Mouse (Mus musculus) liver (tissue): ENCODE measurements at regions not wholly inside any gene's neighbourhood (a gene's known extent, or its start where the extent isn't known, plus 50 kb on each side); places are given as distances from the start of the nearest gene placed in this dataset.

ENCODE experiments used
- DNase-seq: peaks from one replicate; pipeline ENCODE4 v3.0.0-alpha.2; 2020; ENCODE audit warnings: mixed read lengths

DNA sequence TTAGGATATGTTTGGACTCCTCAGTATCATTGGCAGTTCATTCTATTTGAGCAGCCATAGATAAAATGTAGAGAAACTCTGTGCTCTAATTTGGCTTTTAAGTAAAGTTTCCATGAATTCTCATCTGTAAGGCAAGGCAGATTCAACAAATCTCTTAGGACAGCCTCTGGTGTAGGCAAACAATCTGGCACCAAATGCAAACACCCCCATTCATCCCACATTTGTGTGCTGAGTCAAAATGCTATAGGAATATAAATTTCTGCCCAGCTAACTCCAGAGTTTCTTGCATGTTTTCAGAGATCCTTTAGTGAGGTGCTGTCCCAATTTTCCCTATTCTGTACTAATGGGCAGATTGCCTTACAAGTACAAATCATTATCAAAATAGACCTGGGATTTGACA lies 695.7 kb upstream of the Kif18a start:
- DNase-seq = no peak

- DNase-seq = no peak
Measured at GRCm38 (mm10) chr2:108593555-108593954, 687.0 kb upstream of the Kif18a start.

- DNase-seq = no peak
Measured at GRCm38 (mm10) chr2:108600346-108600745, 680.2 kb upstream of the Kif18a start.

- DNase-seq = no peak
Measured at GRCm38 (mm10) chr2:108619580-108619979, 661.0 kb upstream of the Kif18a start.

DNA sequence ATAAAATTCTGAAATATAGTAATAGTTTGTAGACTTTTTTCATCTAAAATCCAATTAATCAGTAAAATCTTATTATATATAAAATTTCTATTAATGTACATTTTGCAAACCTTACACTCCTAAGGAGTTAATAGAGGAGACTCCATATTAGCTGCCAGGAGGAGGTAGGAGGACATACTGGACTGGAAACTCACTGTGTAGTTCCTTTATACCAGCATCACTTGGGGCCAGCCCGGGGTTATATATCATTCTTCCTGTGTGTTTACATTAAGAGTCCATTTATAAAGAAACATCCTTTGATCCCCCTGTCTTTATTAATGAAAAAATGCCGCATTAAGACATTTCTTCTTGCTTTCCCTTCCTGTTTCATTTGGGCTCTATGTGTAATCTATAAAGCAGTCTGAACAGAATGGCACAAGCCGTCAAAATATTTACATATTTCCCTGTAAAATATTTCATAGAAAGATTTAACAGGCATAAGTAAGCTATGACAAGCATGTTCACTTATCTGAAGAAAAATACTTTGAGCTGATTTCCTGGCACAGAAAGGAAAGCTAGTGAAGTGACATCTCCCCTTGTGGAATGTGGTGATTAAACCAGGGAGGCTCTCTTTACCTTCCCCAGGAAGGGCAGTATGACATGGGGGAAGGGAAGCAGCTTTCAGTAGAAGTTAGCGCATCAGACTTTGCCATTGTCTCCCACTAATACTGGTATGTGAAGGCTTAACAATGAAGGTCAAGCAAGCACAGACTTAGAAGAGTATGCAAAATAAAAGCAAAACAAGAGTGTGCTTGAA lies 658.0 kb upstream of the Kif18a start:
- DNase-seq = no peak

DNA sequence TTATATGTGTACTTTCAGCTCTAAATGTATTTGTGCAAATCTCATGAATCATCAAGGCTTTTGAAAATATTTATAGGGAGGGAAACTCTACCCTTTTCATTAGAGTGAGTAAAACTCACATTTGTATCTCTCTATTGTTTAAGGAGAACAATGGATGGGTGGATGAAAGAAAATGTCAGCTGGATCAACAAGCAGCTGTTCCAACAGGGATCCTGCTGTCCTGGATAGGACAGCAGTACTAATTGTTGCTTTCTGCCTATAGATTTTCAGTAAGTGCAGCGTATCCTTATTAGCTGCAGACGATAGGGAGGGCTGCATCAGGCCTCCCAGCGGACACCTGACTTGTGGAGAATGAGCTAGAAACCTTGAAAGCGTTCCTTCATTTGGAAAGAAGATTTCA lies 644.9 kb upstream of the Kif18a start:
- DNase-seq = no peak

DNA sequence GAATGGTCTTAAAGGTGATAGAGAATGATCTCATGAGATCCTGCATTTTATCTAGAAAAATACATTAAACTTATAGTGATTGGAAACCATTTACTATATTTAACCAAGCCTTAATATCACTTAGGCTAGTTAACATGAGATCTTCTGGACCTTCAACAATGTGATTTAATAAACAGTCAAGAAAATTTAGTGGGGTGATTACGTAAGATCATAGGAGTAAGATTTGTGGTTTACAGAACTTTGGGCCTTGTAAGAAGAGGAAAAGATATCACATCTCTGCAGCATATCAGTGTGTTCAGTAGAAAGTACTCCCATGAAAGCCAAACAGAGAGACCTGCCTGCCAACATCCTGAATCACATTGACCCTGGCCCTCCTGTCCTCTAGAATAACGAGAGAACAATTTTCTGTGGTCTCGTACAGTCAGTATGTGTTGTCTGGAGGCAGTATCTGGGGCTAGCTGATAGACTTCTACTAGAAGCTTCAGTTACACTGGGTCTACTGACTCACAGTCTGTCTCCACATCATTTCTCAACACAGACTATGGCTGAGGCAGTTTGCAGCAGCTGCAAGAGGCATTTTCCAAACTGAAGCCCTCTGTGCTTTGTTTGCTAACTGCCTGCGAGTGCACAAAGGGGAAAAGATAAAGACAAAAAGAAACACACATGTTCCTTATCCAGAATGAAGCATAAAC lies 619.7 kb upstream of the Kif18a start:
- no peak for DNase-seq

- no peak for DNase-seq
Measured at GRCm38 (mm10) chr2:108677777-108678380, 602.7 kb upstream of the Kif18a start.

GRCm38 (mm10) chr2:108681574-108681973 lies 599.0 kb upstream of the Kif18a start:
- DNase-seq = no peak

GRCm38 (mm10) chr2:108686019-108686743 lies 594.4 kb upstream of the Kif18a start:
- no peak for DNase-seq

GRCm38 (mm10) chr2:108690091-108690490 lies 590.4 kb upstream of the Kif18a start:
- DNase-seq = peak; percentile 53

GRCm38 (mm10) chr2:108691156-108692007 lies 589.2 kb upstream of the Kif18a start:
- DNase-seq = no peak

DNA sequence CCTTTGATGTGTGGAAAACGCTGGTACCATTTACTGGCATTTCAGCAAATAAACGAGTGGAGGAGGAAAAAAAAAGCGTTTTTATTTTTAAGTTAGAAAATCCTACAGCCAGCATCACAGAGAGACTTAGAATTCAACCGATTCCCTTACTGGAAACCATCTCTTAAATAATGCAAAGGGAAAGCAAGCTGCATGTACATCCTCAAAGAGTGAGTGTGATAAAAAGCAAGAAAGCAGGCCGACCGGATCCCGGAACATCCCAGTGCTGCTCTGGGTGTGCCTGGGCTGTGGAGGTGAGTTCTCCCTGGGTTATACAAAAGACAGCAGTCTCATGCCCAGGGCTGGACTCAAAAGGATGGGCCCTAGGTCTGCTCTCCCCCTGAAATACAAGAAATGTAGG lies 579.2 kb upstream of the Kif18a start:
- no peak for DNase-seq

DNA sequence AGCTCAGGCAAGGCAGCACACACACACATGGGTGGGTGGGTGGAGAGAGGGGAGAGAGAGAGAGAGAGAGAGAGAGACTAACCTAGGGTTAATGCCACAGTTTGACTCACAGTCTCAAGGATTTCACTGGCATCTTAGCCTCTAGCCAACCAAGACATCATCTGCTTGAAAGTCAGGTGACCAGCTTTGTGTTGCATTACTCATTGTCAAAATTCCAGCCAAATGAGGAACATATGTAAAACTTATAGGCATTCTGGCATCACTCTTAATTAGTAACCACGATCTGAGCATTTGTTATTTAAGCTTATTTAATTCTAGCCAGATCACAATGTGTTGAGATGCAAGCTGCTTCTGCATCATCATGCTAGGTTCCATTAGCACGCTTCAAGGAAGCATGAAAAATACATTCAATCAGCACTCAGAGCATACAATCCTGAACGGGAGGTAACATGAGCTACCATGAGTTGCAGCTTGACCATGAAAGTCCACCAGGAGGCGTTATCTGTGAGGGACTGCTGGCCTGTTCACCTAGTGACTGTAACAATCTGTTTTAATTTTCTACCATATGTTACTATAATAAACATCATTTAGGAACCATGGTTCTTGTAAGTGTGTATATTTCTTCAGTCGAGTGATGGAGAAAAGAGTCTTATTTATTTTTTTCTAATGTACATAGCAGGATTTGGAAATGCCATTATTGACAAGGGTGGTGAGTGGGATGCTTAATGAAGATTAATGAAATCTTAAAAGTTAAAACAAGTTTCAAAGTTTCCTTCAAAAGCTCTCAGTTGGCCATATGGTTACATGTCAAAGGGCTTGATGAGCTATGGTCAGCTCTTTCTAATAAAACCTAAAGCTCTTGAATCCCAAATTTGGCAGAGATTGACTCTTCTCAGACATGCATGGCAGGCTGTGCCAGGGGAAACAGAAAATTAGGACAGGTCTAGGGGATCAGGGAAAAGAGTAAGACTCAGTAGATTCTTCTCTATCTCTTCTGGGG lies 572.4 kb upstream of the Kif18a start:
- no peak for DNase-seq

- DNase-seq = no peak
Measured at GRCm38 (mm10) chr2:108742079-108742478, 538.5 kb upstream of the Kif18a start.

DNA sequence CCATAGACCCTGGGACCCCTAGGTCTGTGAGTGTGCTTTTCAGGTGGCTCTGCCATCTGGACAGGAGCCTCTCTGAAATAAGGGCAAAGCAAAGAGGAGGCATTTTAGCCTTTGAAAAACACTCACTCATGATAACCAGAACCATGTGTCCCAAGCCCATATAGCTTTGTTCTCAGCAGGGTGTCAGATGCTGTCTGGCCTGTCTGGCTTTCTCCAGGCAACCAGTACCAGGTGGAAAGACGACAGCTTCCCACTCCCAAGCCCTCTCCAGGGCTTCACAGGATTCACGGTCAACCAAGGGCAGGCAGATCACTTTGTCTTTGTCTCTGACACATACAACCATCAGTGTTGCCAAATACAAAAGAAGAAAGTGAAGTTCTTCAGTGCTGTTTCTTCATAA lies 537.0 kb upstream of the Kif18a start:
- no peak for DNase-seq

GRCm38 (mm10) chr2:108744797-108745196 lies 535.7 kb upstream of the Kif18a start:
- DNase-seq = no peak

DNA sequence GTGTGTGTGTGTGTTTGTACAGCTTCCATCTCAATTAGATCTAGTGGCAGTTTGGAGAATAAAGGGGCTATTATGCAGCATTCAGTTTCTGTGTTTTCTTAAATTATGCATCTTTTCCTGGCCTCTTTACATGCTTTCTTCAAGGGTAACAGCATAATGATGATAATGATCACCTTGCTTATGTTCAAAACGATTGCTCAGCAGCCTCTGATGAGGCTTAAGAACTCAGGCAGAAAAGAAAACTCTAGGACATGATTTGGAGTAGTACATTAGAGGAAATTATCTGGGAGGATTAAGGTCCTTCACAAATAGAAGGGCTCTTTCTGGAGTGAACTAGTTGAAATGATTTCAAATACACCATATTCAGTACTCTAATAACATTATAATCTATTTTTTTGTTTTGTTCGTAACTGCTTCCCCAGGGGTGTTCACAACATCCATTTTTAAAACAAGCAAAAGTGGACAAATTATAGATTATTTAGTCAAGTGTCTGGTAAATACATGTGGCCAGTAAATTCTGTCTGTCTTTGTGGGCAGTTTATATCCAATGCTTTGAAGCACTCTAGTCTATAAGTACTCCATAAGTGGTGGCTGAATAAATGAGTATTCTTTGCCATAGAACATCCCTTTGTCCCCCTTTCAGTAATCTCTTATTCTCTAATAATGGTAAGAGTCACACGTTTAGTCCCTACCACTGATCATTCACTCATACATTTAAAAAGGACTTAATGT lies 526.9 kb upstream of the Kif18a start:
- DNase-seq = no peak

- DNase-seq = no peak
Measured at GRCm38 (mm10) chr2:108755821-108756220, 524.7 kb upstream of the Kif18a start.

- DNase-seq = no peak
Measured at GRCm38 (mm10) chr2:108756251-108756650, 524.3 kb upstream of the Kif18a start.
